Mouse (Mus musculus) liver, adult (tissue): Measurements from ENCODE around the gene Stxbp1.

ENCODE experiments used
- GATA4 ChIP-seq: IDR thresholded peaks from 2 replicates; pipeline ENCODE4 v1.6.1; 2014; ENCODE audit warnings: mild to moderate bottlenecking, low read length; ENCODE audit not compliant: insufficient replicate concordance

The Stxbp1 gene

GRCm38 (mm10) chr2:32798251-32798962, 48.6 kb downstream of the Stxbp1 start:
- no peak for TF ChIP-seq GATA4

GRCm38 (mm10) chr2:32795748-32796418, 51.2 kb downstream of the Stxbp1 start:
- no peak for TF ChIP-seq GATA4

- no peak for TF ChIP-seq GATA4
Measured at GRCm38 (mm10) chr2:32791297-32791696, 55.7 kb downstream of the Stxbp1 start.

- TF ChIP-seq GATA4 = no peak
Measured at GRCm38 (mm10) chr2:32788581-32788980, 58.5 kb downstream of the Stxbp1 start.

- TF ChIP-seq GATA4 = no peak
Measured at GRCm38 (mm10) chr2:32787176-32787575, 59.9 kb downstream of the Stxbp1 start.

- no peak for TF ChIP-seq GATA4
Measured at GRCm38 (mm10) chr2:32784048-32784681, 62.9 kb downstream of the Stxbp1 start, which contains the start of gene Cfap157. TSS of gene Cfap157 (minus strand) at chr2:32784428.

- TF ChIP-seq GATA4 = no peak
Measured at GRCm38 (mm10) chr2:32781710-32782109, 65.3 kb downstream of the Stxbp1 start.

- no peak for TF ChIP-seq GATA4
Measured at GRCm38 (mm10) chr2:32779714-32780113, 67.3 kb downstream of the Stxbp1 start.

GRCm38 (mm10) chr2:32779131-32779530, 67.9 kb downstream of the Stxbp1 start:
- TF ChIP-seq GATA4 = no peak

- TF ChIP-seq GATA4 = no peak
Measured at GRCm38 (mm10) chr2:32778081-32778480, 69.0 kb downstream of the Stxbp1 start.

- no peak for TF ChIP-seq GATA4
Measured at GRCm38 (mm10) chr2:32776192-32776591, 70.9 kb downstream of the Stxbp1 start.

GRCm38 (mm10) chr2:32775359-32776074, 71.5 kb downstream of the Stxbp1 start, which contains the start of the genes Ttc16 and Ptrh1:
TSS of gene Ttc16 (minus strand) at chr2:32775633.
TSS of gene Ptrh1 (plus strand) at chr2:32775786.
- no peak for TF ChIP-seq GATA4

- no peak for TF ChIP-seq GATA4
Measured at GRCm38 (mm10) chr2:32772626-32773279, 74.3 kb downstream of the Stxbp1 start.

GRCm38 (mm10) chr2:32771886-32772285, 75.2 kb downstream of the Stxbp1 start:
- TF ChIP-seq GATA4 = no peak
